Comparison of ENCODE assay signal across 20 mouse cellular contexts in the genomic region with DNA sequence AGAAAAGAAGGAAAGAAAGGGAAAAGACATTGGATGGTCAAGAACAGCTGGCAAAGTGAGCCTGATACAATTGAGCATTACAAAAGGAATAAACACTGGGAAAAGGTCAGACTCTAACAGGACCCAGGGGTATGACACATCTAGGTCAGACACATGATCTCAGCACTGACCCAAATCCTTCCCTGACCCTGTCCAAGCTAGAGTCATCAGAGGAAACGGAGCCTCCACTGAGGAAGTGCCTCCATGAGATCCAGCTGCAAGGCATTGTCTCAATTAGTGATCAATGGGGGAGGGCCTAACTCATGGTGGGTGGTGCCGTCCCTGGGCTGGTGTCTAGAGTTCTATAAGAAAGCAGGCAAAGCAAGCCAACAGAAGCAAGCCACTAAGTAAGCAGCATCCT. TPM values are rescaled to one million over a fixed set of nuclear protein-coding genes. Genes with fewer than 3 reads are reported as not detected.
A peak's percentile ranks its signal among the peaks of the same experiment; 100 is the strongest.
DNase-seq lines count a peak whose midpoint lies in the region; ATAC-seq and TF ChIP-seq lines count a peak whose summit lies in the region.
"Had no signal": no experiment of that assay in that cellular context is flagged by ENCODE, and none has a peak within 500 bp of the region (broad histone marks: within the 10 kb centered on the region; RNA-seq: fewer than 3 reads in every experiment).

No protein-coding gene starts in this region.

- no peak overlapping the region for H3K27ac ChIP-seq in liver, adult 2 months (replicated peaks; ENCODE audit: insufficient read depth, low read depth, low read length)
- no peak overlapping the region for H3K27ac ChIP-seq in liver, embryonic 11.5 days (ENCODE audit: low read depth, low read length)
- H3K27ac ChIP-seq: embryonic facial prominence, embryonic 12.5 days; forebrain, embryonic 12.5 days; liver, embryonic 14.5 days had no signal

- no peaks in the 10 kb centered on the region for H3K27me3 ChIP-seq in liver, adult 2 months (ENCODE audit: control insufficient read depth, insufficient read depth, low read length)
- no peaks in the 10 kb centered on the region for H3K27me3 ChIP-seq in liver, embryonic 11.5 days (replicated peaks; ENCODE audit: control insufficient read depth, insufficient read depth, low read length)
- H3K27me3 ChIP-seq: embryonic facial prominence, embryonic 12.5 days; forebrain, embryonic 12.5 days had no signal

- H3K9me3 ChIP-seq in liver, embryonic 11.5 days (ENCODE audit: control insufficient read depth, low read length), result no peaks in the 10 kb centered on the region
- H3K9me3 ChIP-seq: embryonic facial prominence, embryonic 12.5 days; forebrain, embryonic 12.5 days had no signal

- no peak overlapping the region for H3K4me2 ChIP-seq in liver, embryonic 11.5 days
- H3K4me2 ChIP-seq: embryonic facial prominence, embryonic 12.5 days; forebrain, embryonic 12.5 days; midbrain, embryonic 11.5 days had no signal

- no peak overlapping the region for H3K4me3 ChIP-seq in liver, adult 2 months (ENCODE audit: insufficient read depth, low read depth, low read length)
- H3K4me3 ChIP-seq in liver, embryonic 11.5 days (ENCODE audit: low read depth, low read length), result no peak overlapping the region
- H3K4me3 ChIP-seq: embryonic facial prominence, embryonic 12.5 days; forebrain, embryonic 12.5 days had no signal

- no peak for TF ChIP-seq POLR2A in liver, adult 2 months (IDR thresholded peaks at IDR 0.05; ENCODE audit: extremely low read depth, insufficient read depth, low read length)

- no peak for TF ChIP-seq CTCF in liver, adult 2 months (IDR thresholded peaks at IDR 0.05; ENCODE audit: low read depth, low read length)

- H3K79me2 ChIP-seq in liver, adult 2 months (ENCODE audit: control insufficient read depth, insufficient read depth, low read length), result peaks cover 8% of the 10 kb centered on the region; the same call in 1 of the 2 replicates

- WGBS in liver, adult 2 months, result 40% methylated on average over 2 of the region's 2 CpGs
- 47% methylated on average over 2 of the region's 2 CpGs for WGBS in liver, embryonic 11.5 days

- peaks cover 17% of the 10 kb centered on the region for H3K4me1 ChIP-seq in liver, adult 2 months (ENCODE audit: control insufficient read depth, insufficient read depth, low read length)
- no peaks in the 10 kb centered on the region for H3K4me1 ChIP-seq in liver, embryonic 11.5 days (replicated peaks; ENCODE audit: control insufficient read depth, insufficient read depth, low read length)
- H3K4me1 ChIP-seq: embryonic facial prominence, embryonic 12.5 days; forebrain, embryonic 12.5 days had no signal

- no peak for ATAC-seq in liver, embryonic 11.5 days (replicated peaks; ENCODE audit: low FRiP score)
- ATAC-seq: hindbrain, embryonic 16.5 days had no signal

- H3K36me3 ChIP-seq in liver, adult 2 months (ENCODE audit: control insufficient read depth, insufficient read depth, low read length), result no peaks in the 10 kb centered on the region; the same call in 1 of the 2 replicates
- no peaks in the 10 kb centered on the region for H3K36me3 ChIP-seq in liver, embryonic 11.5 days (ENCODE audit: control insufficient read depth, insufficient read depth, low read length)
- H3K36me3 ChIP-seq: embryonic facial prominence, embryonic 12.5 days; forebrain, embryonic 12.5 days had no signal

- peak; percentile 49 for DNase-seq in embryo, embryonic 10 days (ENCODE audit: low spot score)
- DNase-seq in embryo, embryonic 11 days, result no peak
- DNase-seq in liver, adult 2 months (ENCODE audit: extremely low read depth, low read depth, low spot score), result peak; percentile 55
- DNase-seq in liver, embryonic 11.5 days (ENCODE audit: low spot score), result no peak
- peak; percentile 22 for DNase-seq in MN1 (ENCODE audit: low spot score)
- peak; percentile 23 for DNase-seq in gastrocnemius, postnatal 25 days
- no peak for DNase-seq in frontal cortex, postnatal 14 days (ENCODE audit: low spot score in 2 of 2)
- no peak for DNase-seq in thymus, adult 18-20 months
- DNase-seq: cerebellum, adult 11-12 months; kidney, adult 8-10 months; right cerebral cortex, postnatal 4 days; thymus, postnatal 36 days had no signal

- H3K9ac ChIP-seq in liver, adult 2 months (ENCODE audit: low read depth, low read length), result no peak overlapping the region
- H3K9ac ChIP-seq in liver, embryonic 11.5 days (ENCODE audit: low read depth, low read length), result no peak overlapping the region
- H3K9ac ChIP-seq: embryonic facial prominence, embryonic 12.5 days; forebrain, embryonic 12.5 days; liver, embryonic 14.5 days had no signal

RNA-seq across cellular contexts. Expression of a gene that starts 6.8 kb away (rescaled TPM):
- total RNA-seq in liver, adult 2 months (2014; rRNA removed), result 77.4 and 95.0 TPM in 2 replicates
- polyA plus RNA-seq in liver, adult 2 months (2012; rRNA removed), result 152 and 159 TPM in 2 replicates
- 105 and 108 TPM in 2 replicates for polyA plus RNA-seq in liver, embryonic 11.5 days (2014; fragmentation: Nextera tagmentation; extraction: Ambion mirVana)
- total RNA-seq in gastrocnemius, postnatal 25 days (2021), result 10 to 100 TPM; 50.7 to 67.3 TPM

RNA-seq across cellular contexts. Expression of a gene that starts 6.9 kb away (rescaled TPM):
- total RNA-seq in liver, adult 2 months (2014; rRNA removed), result 1.4 and 1.7 TPM in 2 replicates
- 0.87 and 0.91 TPM in 2 replicates for polyA plus RNA-seq in liver, adult 2 months (2012; rRNA removed)
- 0.48 and 0.75 TPM in 2 replicates for polyA plus RNA-seq in liver, embryonic 11.5 days (2014; fragmentation: Nextera tagmentation; extraction: Ambion mirVana)
- not detected for total RNA-seq in gastrocnemius, postnatal 25 days (2021)
- total RNA-seq: layer of hippocampus, adult 18-20 months had no signal

RNA-seq across cellular contexts. Expression of a gene that starts 52.7 kb away (rescaled TPM):
- not detected in 2 replicates for total RNA-seq in liver, adult 2 months (2014; rRNA removed)
- polyA plus RNA-seq in liver, adult 2 months (2012; rRNA removed), result not detected in 2 replicates
- polyA plus RNA-seq in liver, embryonic 11.5 days (2014; fragmentation: Nextera tagmentation; extraction: Ambion mirVana), result not detected in 2 replicates
- not detected for total RNA-seq in gastrocnemius, postnatal 25 days (2021)
- total RNA-seq: MEL had no signal
- polyA plus RNA-seq: gonadal fat pad, adult 2 months had no signal

Comparison
In these comparisons a context has a peak if more than half of its experiments do, and no peak if none do; other contexts are left out.
1. DNase-seq: peak in embryo, embryonic 10 days (single experiment), liver, adult 2 months (single experiment), MN1 (single experiment) and gastrocnemius, postnatal 25 days (single experiment); none in embryo, embryonic 11 days (single experiment), liver, embryonic 11.5 days (single experiment), frontal cortex, postnatal 14 days (0 of 2) and thymus, adult 18-20 months (0 of 2).